Mouse (Mus musculus) stomach, postnatal 0 days (tissue): Measurements from ENCODE around the gene Ciao2a. TPM values are rescaled to one million over a fixed set of nuclear protein-coding genes. Genes with fewer than 3 reads are reported as not detected.
A peak's percentile ranks its signal among the peaks of the same experiment; 100 is the strongest.

ENCODE experiments used
- ATAC-seq: fragments of 200-750 bp; cut with Nextera tagmentation; 2 replicates; pipeline ENCODE4 v1.8.0; 2017; ENCODE audit not compliant: low FRiP score, low TSS enrichment
- DNase-seq: peaks from one replicate; pipeline ENCODE4 v3.0.0-alpha.2; 2016; ENCODE audit warnings: low spot score
- H3K27ac ChIP-seq: fragments of 300-500 bp; sonication (generic); replicated peaks from 2 replicates; pipeline ENCODE4 v1.5.1; 2014; ENCODE audit warnings: mild to moderate bottlenecking, control low read depth
- H3K27me3 ChIP-seq: fragments of 300-500 bp; sonication (generic); 2 replicates; pipeline ENCODE4 v1.6.1; 2014; ENCODE audit warnings: low read length; ENCODE audit not compliant: control insufficient read depth, insufficient read depth
- H3K36me3 ChIP-seq: fragments of 300-500 bp; sonication (generic); 2 replicates; pipeline ENCODE4 v1.6.1; 2014; ENCODE audit warnings: low read length, mixed read lengths; ENCODE audit not compliant: control insufficient read depth, insufficient read depth
- H3K4me1 ChIP-seq: fragments of 300-500 bp; sonication (generic); replicated peaks from 2 replicates; pipeline ENCODE4 v1.6.1; 2014; ENCODE audit warnings: antibody characterized with exemption; ENCODE audit not compliant: control insufficient read depth, insufficient read depth
- H3K4me2 ChIP-seq: fragments of 300-500 bp; sonication (generic); replicated peaks from 2 replicates; pipeline ENCODE4 v1.6.1; 2014; ENCODE audit warnings: low read depth, mild to moderate bottlenecking, control low read depth, moderate library complexity
- H3K4me3 ChIP-seq: fragments of 300-500 bp; sonication (generic); 2 replicates; pipeline ENCODE4 v1.5.1; 2014; ENCODE audit warnings: low read depth, low read length, control low read depth
- H3K9ac ChIP-seq: fragments of 300-500 bp; sonication (generic); 2 replicates; pipeline ENCODE4 v1.6.1; 2014; ENCODE audit warnings: mild to moderate bottlenecking, low read length, control low read depth, mixed read lengths
- H3K9me3 ChIP-seq: fragments of 300-500 bp; sonication (generic); 2 replicates; pipeline ENCODE4 v1.6.1; 2016; ENCODE audit warnings: low read length; ENCODE audit not compliant: control insufficient read depth
- CTCF ChIP-seq: IDR thresholded peaks from 2 replicates; pipeline ENCODE4 v1.5.1; 2016; ENCODE audit warnings: antibody characterized with exemption, low read depth, mild to moderate bottlenecking, moderate library complexity
- EP300 ChIP-seq: optimal IDR thresholded peaks from 2 replicates; pipeline ENCODE3; 2016; ENCODE audit warnings: antibody characterized with exemption
- WGBS: fragments of 180-500 bp; shearing (Covaris S2); extraction: QIAGEN DNeasy Blood & Tissue Kit; methylation state at CpG from one replicate; pipeline ENCODE4 v1.1.7; 2014; 5-methylcytosine and 5-hydroxymethylcytosine counted together
- polyA plus RNA-seq: library from polyadenylated mRNA; unstranded; fragments of >200 nt; fragmentation: Nextera tagmentation; extraction: Ambion mirVana; gene quantifications from 2 replicates; pipeline ENCODE4 v1.2.1, GENCODE M21; 2015

The Ciao2a gene
- polyA plus RNA-seq, 1 experiment from 2014 or later = 138 TPM

DNA sequence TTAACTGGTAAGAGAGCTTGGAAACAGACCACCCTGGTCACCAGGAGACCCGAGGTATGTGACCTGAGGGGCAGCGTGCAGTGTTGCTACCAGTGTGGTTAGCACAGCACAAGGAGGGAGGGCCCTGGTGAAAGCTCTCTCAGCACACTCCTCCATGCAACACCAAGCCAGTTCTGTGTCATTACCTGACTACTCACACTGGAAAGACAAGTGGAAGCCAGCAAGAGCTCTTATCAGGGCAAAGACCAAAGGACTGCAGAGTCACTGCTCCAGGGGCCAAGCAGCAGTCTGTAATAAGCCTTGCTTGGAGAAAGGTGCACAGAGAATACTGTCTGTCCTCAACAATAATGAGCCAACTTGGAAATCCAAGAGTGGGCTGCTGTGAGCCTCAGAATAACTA is 33.7 kb upstream of the Ciao2a start:
- Histone ChIP-seq H3K4me1 (0 out of 2 replicates have a peak, but pooled peaks cover 3% of the 10 kb centered on the region), H3K9ac (no peak overlapping the region), H3K9me3 (no peaks in the 10 kb centered on the region), H3K27ac (peak overlapping the region; percentile 86), H3K4me3 (no peak overlapping the region), H3K36me3 (peaks cover 25% of the 10 kb centered on the region), H3K4me2 (no peak overlapping the region), H3K27me3 (no peaks in the 10 kb centered on the region)
- TF ChIP-seq EP300 = no peak
- no peak for TF ChIP-seq CTCF
- ATAC-seq (peak; percentile 62), DNase-seq (peak; percentile 41)
- 52% methylated on average over 2 of the region's 2 CpGs for WGBS

DNA sequence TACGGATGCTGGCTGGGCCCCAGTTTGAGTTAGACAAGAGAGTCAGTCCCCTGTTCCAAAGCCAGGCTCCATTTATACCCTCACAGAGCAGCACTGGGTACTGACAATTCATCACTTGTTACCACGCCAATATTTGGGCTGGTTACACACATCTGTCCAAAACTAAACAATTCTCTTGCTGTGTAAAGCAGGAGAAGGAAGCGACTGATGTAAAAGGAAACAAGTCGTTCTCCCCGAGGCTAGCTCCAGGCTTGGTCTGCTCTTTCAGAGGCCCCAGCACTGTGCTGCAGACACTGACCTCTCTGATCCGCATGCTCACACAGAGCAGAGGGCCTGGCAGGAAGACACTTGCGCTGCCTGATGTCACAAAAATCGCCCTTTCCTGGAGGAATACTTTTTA is 24.8 kb upstream of the Ciao2a start:
- TF ChIP-seq EP300 = no peak
- no peak for TF ChIP-seq CTCF
- Histone ChIP-seq H3K9me3 (no peaks in the 10 kb centered on the region), H3K4me2 (no peak overlapping the region), H3K4me1 (no peaks in the 10 kb centered on the region), H3K9ac (no peak overlapping the region), H3K27ac (no peak overlapping the region), H3K27me3 (no peaks in the 10 kb centered on the region), H3K36me3 (peaks cover 16% of the 10 kb centered on the region; the same call in 1 of the 2 replicates), H3K4me3 (no peak overlapping the region)
- DNase-seq (no peak), ATAC-seq (no peak)
- WGBS = 70% methylated on average over 8 of the region's 8 CpGs

DNA sequence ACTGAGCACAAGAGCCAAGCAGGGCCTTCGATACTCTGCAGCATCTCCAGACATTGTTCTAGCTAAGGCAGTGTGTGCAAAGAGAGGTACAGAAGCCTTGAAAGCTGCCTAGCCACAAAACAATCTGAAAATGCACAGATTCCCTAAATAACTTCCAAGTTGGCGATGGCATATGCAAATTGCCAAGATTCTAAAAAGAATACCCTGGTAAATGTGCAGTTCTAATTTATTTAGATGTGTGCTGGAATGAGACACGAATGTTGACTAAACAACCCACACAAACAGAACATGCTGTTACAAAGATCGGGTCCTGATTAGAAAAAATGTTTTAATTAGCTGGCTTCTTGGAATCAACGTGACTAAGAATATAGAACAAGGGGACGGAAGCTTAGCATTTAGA is 23.7 kb upstream of the Ciao2a start:
- no peaks in the 10 kb centered on the region for H3K27me3 ChIP-seq
- DNase-seq (no peak), ATAC-seq (no peak)
- WGBS = 88% methylated on average over 6 of the region's 6 CpGs
- no peak overlapping the region for H3K27ac ChIP-seq
- no peaks in the 10 kb centered on the region for H3K4me1 ChIP-seq
- no peak overlapping the region for H3K9ac ChIP-seq
- no peak for TF ChIP-seq EP300
- no peak for TF ChIP-seq CTCF
- H3K36me3 ChIP-seq = 0 out of 2 replicates have a peak, but pooled peaks cover 12% of the 10 kb centered on the region
- H3K4me2 ChIP-seq = no peak overlapping the region
- no peaks in the 10 kb centered on the region for H3K9me3 ChIP-seq
- no peak overlapping the region for H3K4me3 ChIP-seq

DNA sequence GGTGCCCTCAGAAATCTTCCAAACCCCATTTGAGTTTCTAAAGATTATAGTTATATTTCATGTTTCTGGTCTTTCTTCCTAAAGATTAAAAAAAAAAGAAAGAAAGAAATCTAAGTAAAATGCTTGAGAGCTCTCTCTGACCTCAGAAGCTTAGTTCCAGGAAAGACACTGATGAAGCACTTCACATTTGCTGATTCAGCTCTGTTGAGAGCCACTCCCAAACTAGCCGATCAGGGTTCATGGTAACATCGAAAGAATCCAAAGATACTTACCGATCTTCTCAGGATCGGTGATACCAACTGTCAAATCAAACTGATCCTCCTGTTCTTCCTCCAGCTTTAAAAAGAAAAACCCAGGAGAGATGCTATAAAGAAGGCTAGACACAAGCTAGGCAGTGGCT is 21.8 kb upstream of the Ciao2a start:
- H3K27me3 ChIP-seq = no peaks in the 10 kb centered on the region
- H3K4me2 ChIP-seq = no peak overlapping the region
- H3K27ac ChIP-seq = no peak overlapping the region
- no peak overlapping the region for H3K9ac ChIP-seq
- no peaks in the 10 kb centered on the region for H3K4me1 ChIP-seq
- H3K9me3 ChIP-seq = no peaks in the 10 kb centered on the region
- H3K36me3 ChIP-seq = peaks cover 12% of the 10 kb centered on the region; the same call in 1 of the 2 replicates
- 83% methylated on average over 4 of the region's 4 CpGs for WGBS
- no peak overlapping the region for H3K4me3 ChIP-seq
- ATAC-seq = no peak
- no peak for DNase-seq
- TF ChIP-seq CTCF (no peak), EP300 (no peak)

DNA sequence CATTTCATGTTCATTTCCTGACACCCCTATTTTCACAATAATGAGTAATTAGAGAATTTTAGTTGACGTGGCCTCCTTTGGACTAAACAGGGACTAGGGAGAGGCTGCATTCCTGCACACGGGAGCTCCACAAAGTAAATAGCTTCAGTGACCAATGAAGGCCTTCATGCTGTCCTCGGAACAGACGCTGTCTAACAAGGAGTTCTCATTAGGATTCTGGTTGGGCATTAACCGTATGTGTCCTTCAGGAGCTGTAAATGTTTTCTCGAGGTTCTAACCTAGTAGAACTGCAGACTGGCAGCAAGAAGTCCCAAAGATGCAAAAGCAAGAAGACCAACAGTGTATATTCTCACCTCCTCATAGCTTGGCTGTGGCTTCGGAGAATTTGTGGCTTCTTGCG is 21.2 kb upstream of the Ciao2a start:
- Histone ChIP-seq H3K9ac (no peak overlapping the region), H3K27me3 (no peaks in the 10 kb centered on the region), H3K4me2 (no peak overlapping the region), H3K4me1 (no peaks in the 10 kb centered on the region), H3K4me3 (no peak overlapping the region), H3K9me3 (no peaks in the 10 kb centered on the region), H3K36me3 (peaks cover 9% of the 10 kb centered on the region; the same call in 1 of the 2 replicates), H3K27ac (no peak overlapping the region)
- 72% methylated on average over 8 of the region's 8 CpGs for WGBS
- TF ChIP-seq EP300 (no peak), CTCF (no peak)
- ATAC-seq = no peak
- DNase-seq = no peak

DNA sequence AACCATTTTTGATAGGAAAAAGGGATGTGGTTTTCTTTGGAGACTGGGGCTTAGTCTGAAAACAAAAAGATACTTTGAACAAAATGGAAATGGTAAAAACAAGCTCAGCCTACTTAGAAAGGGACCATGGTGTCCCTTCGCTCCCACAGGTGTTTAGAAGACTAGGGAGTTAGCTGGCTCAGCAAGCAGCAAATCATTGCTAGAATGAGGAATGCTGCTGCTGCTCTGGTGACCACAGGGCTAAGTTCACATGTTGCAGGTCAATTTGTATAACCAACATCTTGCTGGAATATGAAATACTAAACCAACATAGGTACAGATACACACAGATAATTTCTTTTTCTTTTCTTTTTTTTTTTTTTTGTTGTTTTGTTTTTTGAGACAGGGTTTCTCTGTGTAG is 16.8 kb upstream of the Ciao2a start:
- no peak overlapping the region for H3K9ac ChIP-seq
- no peak overlapping the region for H3K4me2 ChIP-seq
- no peak overlapping the region for H3K4me3 ChIP-seq
- DNase-seq = no peak
- no peaks in the 10 kb centered on the region for H3K4me1 ChIP-seq
- no peak overlapping the region for H3K27ac ChIP-seq
- no peak for ATAC-seq
- 95% methylated on average over 1 of the region's 1 CpGs for WGBS
- H3K27me3 ChIP-seq = no peaks in the 10 kb centered on the region
- no peak for TF ChIP-seq CTCF
- TF ChIP-seq EP300 = no peak
- H3K36me3 ChIP-seq = peaks cover 9% of the 10 kb centered on the region; the same call in 1 of the 2 replicates
- H3K9me3 ChIP-seq = no peaks in the 10 kb centered on the region
